Mouse (Mus musculus) left cerebral cortex, postnatal 4 days (tissue): ENCODE results near the gene Actl11. TPM values are rescaled to one million over a fixed set of nuclear protein-coding genes. Genes with fewer than 3 reads are reported as not detected.

Source experiments
- DNase-seq: peaks from one replicate; pipeline ENCODE4 v3.0.0-alpha.2; 2022
- intact Hi-C: fragments of 180-260 bp; cut with DNase I; formaldehyde crosslinking; loops from one replicate; pipeline ENCODE4 v1.15.1; 2025
- total RNA-seq, 2 experiments: library from RNA; stranded (reverse); gene quantifications; 2 replicates each; pipeline ENCODE4 v1.2.3; 2021

Actl11 gene
- total RNA-seq, 2 experiments from 2014 or later = not detected

- intact Hi-C loops = no loop called here
- DNase-seq = no peak
These were observed 9.4 kb upstream of the Actl11 start for GRCm38 (mm10) chr9:107918884-107919283.

DNA sequence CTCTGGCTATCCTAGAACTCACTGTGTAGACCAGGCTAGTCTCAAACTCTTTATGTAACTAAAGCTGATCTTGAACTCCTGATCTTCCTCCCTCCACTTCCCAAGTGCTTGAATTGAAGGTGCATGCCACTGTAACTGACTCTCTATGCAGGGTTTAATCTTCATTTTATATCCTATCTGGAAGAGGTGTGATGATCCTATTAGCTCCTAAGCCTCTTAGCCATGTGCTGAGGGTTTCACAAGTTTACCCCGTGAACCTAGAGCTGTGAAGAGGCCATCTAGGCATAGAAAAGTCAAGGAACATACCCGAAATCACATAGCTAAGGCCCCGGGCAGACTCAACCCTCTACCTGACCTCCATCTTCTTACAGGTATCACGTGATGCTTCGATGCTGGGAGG, 8.8 kb upstream of the Actl11 start:
- DNase-seq = no peak
- intact Hi-C loops = no loop called here

DNA sequence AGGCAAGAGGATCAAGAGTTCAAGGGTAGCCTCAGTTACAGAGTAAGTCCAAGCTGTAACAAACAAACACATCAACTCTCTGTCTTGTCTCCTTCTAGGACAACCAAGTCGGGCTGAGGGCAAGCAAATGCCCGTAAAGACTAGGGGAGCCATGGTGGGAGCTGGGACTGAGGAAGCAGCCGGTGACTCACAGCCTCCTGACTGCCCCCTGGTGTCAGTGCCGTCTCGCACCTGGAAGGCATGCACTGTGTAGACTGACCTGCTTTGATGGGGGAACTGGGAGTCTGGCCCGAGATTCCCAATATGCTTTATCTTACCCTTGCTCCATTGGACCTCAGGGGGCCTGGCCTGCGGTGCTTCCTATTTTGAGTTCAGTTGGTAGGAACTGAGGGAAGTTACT, 5.2 kb upstream of the Actl11 start:
- peak; percentile 37 for DNase-seq
- intact Hi-C loops = no loop called here

GRCm38 (mm10) chr9:107923956-107924355, 4.3 kb upstream of the Actl11 start:
- no peak for DNase-seq
- intact Hi-C loops = no loop called here

- intact Hi-C loops = no loop called here
- no peak for DNase-seq
These were observed 3.0 kb upstream of the Actl11 start for GRCm38 (mm10) chr9:107925251-107925650.

DNA sequence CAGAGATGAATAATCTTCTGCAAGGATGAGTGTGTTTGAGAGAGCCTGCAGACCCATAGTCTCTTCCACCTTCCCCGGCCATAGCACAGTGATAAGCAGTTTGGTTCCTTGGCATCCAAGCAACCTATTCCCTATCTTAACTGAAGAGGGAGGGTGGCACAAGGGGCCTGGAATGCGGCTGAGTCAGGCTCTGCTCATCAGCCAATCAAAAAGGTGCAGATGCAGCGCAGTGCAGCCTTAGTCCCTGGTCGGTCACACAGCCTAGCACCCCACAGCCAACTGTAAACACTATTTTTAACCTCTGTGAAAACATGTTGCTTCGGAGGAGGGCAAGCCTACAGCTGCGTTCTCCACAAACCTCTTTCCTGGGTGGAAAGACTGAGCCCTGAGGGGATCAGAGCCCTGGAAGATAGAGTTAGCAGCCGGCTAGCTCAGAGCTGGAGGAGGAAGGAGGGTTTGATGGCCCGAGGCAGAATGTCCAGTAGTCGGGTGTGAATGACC, 1.3 kb upstream of the Actl11 start:
- no peak for DNase-seq
- intact Hi-C loops = no loop called here

GRCm38 (mm10) chr9:107927749-107928148, 520 bp upstream of the Actl11 start:
- peak; percentile 68 for DNase-seq
- intact Hi-C loops = no loop called here

DNA sequence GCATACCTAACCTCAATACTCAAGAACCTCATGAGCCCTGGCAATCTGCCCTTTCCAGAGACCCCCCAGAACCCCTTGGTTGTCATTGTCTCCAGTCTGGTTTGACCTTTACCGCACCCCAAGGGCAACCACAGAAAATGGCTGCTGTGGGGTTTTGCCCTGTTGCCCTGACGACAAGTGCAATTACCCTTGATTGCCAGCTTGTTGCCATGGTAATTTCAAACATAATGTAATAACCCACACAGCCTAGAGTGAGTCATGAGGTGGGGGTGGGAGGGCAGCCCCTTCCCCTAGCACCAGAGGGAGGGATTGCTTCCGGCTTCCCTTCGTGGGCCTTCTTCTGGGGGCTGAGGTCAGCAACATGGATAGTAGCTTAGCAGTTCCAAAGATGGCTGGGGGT, 4.0 kb downstream of the Actl11 start:
- intact Hi-C loops = no loop called here
- DNase-seq = no peak

DNA sequence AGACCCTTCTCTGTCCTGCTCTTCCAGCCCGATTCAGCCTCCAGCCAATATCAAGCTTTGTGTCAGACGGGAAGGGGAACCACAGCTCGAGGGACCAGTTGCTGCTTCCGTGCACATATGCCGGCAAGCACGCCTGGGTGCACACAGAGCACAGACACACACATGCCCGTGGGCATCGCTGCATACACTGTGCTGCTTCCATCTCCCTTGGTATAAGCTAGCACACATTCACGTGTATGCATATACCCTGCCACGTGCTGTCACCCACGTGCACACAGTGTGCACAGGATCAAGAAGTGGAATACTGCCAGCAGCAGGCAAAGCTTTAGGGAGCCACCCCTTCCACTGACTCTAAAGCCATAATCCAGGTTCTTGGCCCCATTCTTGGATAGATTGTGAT, 5.9 kb downstream of the Actl11 start:
- intact Hi-C loops = no loop called here
- peak; percentile 64 for DNase-seq

GRCm38 (mm10) chr9:107935374-107935773, 7.1 kb downstream of the Actl11 start, which contains the start of gene Camkv:
Camkv (plus strand) TSS chr9:107935674.
- no peak for DNase-seq
- intact Hi-C loops = no loop called here

DNA sequence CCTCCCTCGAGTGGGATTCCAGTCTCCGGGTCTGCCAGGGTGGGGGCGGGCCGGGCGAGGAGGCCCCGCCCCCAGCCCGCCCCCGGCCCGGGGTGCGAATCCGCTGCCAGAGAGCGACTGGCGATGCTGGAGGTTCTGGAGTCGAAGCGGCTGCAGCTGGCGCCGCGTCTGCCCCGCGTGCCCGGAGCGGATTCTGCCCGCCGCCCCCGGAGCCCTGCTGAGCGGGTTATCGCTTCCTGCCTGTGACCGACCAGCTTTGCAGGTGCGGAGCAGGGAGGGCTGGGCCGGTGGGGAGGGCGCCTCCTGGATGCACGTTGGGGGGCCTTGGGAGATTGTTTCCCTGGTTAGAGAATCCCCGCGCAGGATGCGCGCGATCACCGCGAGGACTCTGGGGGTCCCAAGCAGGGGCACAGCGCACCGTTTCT, 7.5 kb downstream of the Actl11 start:
- DNase-seq = peak; percentile 50
- intact Hi-C loops = no loop called here

DNA sequence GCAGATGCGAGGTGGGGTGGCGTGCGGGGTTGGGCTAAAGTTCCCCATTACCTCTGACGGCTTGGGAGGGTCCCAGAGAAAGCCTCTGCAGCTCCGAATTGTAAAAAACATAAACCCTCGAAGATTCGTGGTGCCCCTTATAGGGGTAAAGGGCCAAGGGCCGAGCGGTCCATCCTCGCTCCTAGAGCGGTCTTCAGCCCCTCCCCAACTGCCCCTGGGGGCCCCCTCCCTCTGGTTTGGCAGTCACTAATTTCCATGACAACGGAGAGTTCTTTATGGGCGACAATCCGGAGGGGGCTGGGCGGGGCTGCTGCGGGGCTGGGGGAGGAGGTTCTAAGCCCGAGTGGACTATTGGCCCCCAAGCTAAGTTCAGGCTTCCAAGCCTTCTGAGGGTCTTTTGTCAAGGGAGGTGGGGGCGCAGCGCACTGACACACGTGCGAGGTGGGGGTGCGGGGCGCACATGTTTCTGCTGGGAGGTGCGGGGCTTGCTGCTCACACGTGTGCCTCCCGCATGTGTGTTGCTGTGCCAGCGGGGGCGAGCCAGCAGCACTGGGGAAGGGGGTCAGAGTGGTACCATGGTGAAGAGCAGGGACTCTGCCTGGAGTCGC, 8.1 kb downstream of the Actl11 start:
- intact Hi-C loops = no loop called here

DNA sequence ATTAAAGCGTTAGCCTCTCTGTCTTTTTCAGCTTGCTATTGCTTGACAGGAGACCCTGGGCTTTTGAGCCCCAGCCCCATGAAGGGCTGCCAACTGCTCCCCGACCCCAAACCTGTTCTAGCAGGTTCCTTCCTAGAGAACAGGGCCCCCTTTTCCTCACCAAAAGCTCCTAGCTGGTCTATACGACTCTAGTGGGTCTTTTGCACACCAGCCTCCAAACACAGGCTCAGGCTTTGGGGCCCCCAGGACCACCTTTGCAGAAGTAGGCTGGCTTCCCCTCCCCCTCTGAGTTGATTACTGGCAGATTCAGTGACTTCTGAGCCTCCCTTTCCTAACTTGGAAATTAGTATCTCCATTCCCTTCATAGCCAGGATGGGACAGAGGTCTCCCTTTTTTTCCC, 8.6 kb downstream of the Actl11 start:
- no peak for DNase-seq
- intact Hi-C loops = no loop called here

More for the DNA sequence above, 8.1 kb downstream of the Actl11 start:
- peak; percentile 39 for DNase-seq

DNA sequence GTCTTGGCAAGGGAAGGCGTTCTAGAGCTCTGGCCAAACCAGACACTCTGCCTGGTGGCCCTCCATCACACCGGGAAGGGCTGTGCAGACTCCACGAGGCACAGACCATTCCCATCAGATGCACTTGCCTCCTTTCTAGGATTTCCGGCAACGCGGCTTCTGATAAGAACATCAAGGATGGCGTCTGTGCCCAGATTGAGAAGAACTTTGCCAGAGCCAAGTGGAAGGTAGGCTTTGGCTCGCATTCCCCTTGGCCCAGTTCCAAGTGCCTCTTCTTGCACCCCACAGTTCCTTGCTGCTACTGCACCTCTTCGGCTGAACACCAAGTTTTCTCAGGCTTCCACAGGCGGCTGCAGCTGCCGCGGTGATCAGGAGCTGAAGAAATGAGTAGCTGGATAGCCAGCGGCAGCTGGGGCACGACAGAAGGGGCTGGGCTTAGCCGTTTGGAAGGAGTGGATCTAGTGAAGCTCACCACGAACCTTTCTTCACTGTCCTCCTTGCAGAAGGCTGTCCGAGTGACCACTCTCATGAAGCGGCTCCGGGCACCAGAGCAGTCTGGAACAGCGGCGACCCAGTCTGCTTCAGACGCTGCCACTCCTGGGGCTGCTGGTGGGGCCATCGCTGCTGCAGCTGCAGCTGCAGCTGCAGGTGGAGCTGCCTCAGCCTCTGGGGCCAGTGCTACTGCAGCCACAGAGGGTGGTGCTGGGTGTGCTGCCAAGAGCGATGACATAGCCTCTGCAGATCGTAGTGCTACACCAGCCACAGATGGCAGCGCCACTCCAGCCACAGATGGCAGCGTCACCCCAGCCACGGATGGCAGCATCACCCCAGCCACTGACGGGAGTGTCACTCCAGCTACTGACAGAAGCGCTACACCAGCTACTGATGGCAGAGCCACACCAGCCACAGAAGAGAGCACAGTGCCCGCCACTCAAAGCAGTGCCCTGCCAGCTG, 19.2 kb downstream of the Actl11 start:
- peak; percentile 79 for DNase-seq
- intact Hi-C loops = no loop called here

- intact Hi-C loops = no loop called here
- no peak for DNase-seq
These were observed 21.1 kb downstream of the Actl11 start for GRCm38 (mm10) chr9:107949184-107949921.

DNA sequence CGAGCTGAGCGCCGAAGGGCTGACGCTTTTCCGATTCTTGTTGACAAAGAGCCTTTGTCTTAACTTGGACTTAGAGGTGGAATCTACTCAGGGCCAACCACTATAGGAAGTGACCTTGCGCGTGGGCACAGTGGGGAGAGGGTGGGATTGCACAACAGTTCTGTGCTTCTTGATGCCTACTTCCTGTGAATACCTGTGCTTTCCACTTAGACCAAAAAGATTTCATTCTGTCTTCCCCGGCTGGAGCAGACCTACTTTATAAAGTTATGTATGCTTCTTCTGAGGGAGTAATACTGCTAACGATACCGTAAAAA, 21.6 kb downstream of the Actl11 start, which contains the start of gene Traip:
Gene Traip, plus strand, starts transcription at position 215 of the 314 bp plus-strand sequence.
- no peak for DNase-seq
- intact Hi-C loops = no loop called here

DNA sequence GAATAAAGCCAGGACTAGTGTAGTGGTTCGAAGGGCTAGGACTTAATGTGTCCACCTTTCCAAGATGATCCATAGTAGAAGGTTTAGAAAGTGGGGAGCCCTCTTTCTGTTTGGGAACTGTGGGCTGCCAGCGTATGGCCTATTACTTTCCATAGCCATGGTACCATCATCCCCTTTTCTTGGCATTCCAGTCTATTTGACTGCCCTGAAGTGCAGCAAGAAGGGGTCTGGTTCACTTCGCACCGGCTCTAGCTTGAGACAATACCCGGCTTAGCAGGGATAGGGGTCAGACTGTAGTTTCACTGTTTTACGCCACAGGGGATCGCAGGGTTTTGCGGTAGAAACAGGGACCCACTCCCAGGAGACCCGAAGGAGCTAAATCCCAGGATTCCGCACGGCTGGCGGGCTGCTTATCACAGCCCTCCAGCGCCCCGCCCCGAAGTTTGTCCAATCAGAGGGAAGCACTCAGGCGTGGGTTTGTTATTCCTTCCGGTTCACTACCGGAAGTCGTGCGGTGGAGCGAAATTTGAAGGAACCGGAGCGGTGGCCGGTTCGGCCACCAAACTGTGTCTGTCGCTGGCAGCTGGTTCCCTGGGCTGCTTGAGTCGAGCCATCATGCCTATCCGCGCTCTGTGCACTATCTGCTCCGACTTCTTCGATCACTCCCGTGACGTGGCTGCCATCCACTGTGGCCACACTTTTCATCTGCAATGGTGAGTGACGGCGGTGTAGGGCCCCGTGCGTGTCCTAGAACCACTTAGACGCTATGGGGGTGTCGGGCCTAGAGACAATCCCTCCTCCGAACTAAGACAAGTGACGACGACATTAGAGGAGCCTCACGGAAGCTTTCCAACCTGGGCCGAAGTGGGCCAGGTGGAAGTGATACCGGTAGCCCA, 22.4 kb downstream of the Actl11 start:
- intact Hi-C loops = no loop called here
- peak; percentile 94 for DNase-seq

DNA sequence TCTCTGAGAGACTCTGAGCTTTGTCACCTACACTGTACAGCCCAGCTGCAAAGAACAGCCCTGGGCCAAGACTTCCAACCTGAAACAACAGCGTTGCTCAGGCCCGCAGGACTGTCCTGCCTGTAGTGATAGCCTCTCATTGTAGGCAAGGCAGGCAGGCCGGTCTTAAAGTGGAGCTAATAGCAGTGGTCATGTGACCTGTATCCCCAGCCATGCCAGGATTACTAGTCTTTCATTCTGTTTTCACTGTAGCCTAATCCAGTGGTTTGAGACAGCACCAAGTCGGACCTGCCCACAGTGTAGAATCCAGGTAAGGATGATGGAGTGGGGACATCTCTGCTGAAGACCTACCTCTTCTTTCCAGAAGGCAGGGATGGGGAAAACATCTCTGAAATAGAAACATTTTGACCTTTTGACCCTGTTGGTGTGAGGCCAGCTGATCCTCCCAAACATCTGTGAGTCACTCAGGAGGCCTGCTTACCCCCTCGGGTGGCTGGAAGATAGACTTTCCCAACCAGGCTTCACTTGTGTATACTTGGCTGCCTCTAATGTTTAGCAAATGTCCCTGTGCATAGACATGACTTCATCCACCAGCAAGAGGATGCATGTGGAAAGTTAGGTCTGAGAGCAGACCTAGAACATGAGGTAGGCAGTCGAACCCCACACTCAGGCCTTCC, 27.5 kb downstream of the Actl11 start:
- intact Hi-C loops = no loop called here
- DNase-seq = no peak

DNA sequence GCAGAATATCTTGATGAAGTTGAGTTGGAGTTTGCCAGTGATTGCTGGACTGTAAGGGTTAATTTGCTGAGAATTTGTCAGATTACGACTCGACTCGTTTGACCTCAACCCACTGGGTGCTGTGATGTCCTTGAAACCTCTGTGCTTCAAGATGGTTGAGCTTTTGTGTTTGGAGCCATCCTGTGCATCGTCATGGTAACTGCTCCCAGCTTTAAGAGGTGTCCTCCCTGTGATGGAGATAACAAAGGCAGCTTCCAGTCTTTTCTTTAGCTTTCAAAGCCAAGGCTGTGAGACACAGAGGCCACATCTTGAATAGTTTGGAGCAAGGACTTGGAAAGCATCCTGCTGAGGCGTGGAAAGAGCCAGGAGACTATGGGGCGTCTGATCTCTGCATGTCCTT, 28.9 kb downstream of the Actl11 start:
- intact Hi-C loops = no loop called here
- no peak for DNase-seq

DNA sequence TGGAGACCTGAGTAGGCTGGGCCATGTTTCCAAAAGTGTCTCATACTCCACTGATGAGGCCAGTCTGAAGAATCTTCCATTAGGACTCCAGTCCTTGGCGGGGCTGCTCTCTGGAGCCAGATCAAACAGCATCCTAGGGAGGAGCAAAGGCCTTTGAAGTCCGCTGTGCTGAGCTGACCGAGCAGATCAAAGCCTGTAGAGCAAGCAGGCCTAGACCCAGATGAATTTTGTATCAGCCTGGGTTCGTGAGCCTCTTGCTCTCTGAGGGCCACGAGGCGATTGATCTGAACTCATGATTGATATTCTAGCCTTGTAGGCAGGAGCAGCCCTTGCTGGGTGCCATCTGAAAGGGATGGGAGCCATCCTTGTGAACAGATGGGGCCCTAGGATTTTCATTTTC, 31.6 kb downstream of the Actl11 start:
- intact Hi-C loops = loop anchor here (5.0 to 10.0 kb wide), 2 partner anchors 58 to 95 kb away; partner anchors contain the start of gene Amigo3
- no peak for DNase-seq
